Mouse (Mus musculus) hindbrain, embryonic 11.5 days (tissue): ENCODE data around the gene Fbxl14. TPM values are rescaled to one million over a fixed set of nuclear protein-coding genes. Genes with fewer than 3 reads are reported as not detected.
A peak's percentile ranks its signal among the peaks of the same experiment; 100 is the strongest.
"Not testable (repeated sequence)": the region's sequence is repeated elsewhere in the genome, so short reads cannot be mapped to it uniquely, and the experiment has no call there.

ENCODE experiments used
- ATAC-seq: fragments of 200-750 bp; cut with Nextera tagmentation; 2 replicates; pipeline ENCODE4 v1.8.0; 2017; ENCODE audit warnings: mild to moderate bottlenecking, moderate TSS enrichment, moderate library complexity; ENCODE audit not compliant: low FRiP score
- DNase-seq: peaks from one replicate; pipeline ENCODE4 v3.0.0-alpha.2; 2015; ENCODE audit warnings: low spot score
- H3K27ac ChIP-seq: fragments of 300-500 bp; sonication (generic); 2 replicates; pipeline ENCODE4 v1.5.1; 2014; ENCODE audit warnings: mild to moderate bottlenecking, low read depth, low read length
- H3K27me3 ChIP-seq: fragments of 300-500 bp; sonication (generic); 2 replicates; pipeline ENCODE4 v1.6.1; 2014; ENCODE audit warnings: mild to moderate bottlenecking, low read length, moderate library complexity, mixed read lengths; ENCODE audit not compliant: control insufficient read depth, insufficient read depth
- H3K36me3 ChIP-seq: fragments of 300-500 bp; sonication (generic); 2 replicates; pipeline ENCODE4 v1.6.1; 2014; ENCODE audit warnings: mild to moderate bottlenecking, low read length, moderate library complexity, mixed read lengths; ENCODE audit not compliant: control insufficient read depth, insufficient read depth
- H3K4me1 ChIP-seq: fragments of 300-500 bp; sonication (generic); replicated peaks from 2 replicates; pipeline ENCODE4 v1.6.1; 2014; ENCODE audit warnings: low read length, mixed read lengths; ENCODE audit not compliant: control insufficient read depth, insufficient read depth
- H3K4me2 ChIP-seq: fragments of 300-500 bp; sonication (generic); replicated peaks from 2 replicates; pipeline ENCODE4 v1.6.1; 2014; ENCODE audit warnings: mild to moderate bottlenecking, low read depth, low read length
- H3K4me3 ChIP-seq: fragments of 300-500 bp; sonication (generic); 2 replicates; pipeline ENCODE4 v1.5.1; 2014; ENCODE audit warnings: low read depth, low read length
- H3K9ac ChIP-seq: fragments of 300-500 bp; sonication (generic); 2 replicates; pipeline ENCODE4 v1.6.1; 2014; ENCODE audit warnings: low read depth, low read length
- H3K9me3 ChIP-seq: fragments of 300-500 bp; sonication (generic); 2 replicates; pipeline ENCODE4 v1.6.1; 2016; ENCODE audit warnings: low read length; ENCODE audit not compliant: control insufficient read depth
- WGBS: fragments of 180-500 bp; shearing (Covaris S2); extraction: QIAGEN DNeasy Blood & Tissue Kit; methylation state at CpG from one replicate; pipeline ENCODE4 v1.1.7; 2014; 5-methylcytosine and 5-hydroxymethylcytosine counted together
- polyA plus RNA-seq: library from polyadenylated mRNA; unstranded; fragments of >200 nt; fragmentation: Nextera tagmentation; extraction: Ambion mirVana; gene quantifications from 2 replicates; pipeline ENCODE4 v1.2.1, GENCODE M21; 2014

Gene Fbxl14
- polyA plus RNA-seq: 5.8 and 7.0 TPM in 2 replicates

DNA sequence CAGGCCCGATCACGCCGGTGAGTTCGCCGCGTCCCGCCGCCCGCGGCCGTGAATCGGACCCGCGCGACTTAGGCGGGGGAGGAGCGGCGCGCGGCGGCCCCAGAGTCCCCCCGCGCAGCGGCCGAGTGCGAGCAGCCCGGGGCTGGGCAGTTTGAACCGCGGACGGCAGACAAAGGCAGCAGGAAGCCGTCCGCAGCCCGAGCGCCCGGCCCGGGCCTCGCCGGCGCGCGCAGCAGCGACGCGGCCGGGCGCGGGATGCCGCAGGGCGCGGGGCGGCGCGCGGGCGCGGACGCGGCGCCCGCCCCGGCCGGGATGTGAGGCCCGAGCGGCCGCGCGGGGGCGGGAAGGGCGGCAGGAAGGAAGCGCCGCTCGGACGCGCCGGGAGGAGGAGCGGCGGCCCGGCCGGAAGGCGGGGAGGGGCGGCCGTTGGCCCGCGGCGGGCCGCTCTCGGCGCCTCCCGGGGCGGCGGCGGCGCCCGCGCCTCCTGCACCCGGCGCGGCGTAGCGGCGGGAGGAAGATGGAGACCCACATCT, at the start of gene Fbxl14:
Fbxl14 (plus strand) TSS at position 326 of the 533 bp plus-strand sequence.
- under 1% methylated on average over 50 of the region's 101 CpGs for WGBS
- Histone ChIP-seq H3K27me3 (no peaks in the 10 kb centered on the region), H3K36me3 (no peaks in the 10 kb centered on the region), H3K9ac (peak within 1 kb of the TSS; percentile 93), H3K4me3 (peak within 1 kb of the TSS; percentile 93), H3K4me2 (peak within 1 kb of the TSS; percentile 99), H3K4me1 (peaks cover 4% of the 10 kb centered on the region), H3K27ac (peak within 1 kb of the TSS; percentile 99), H3K9me3 (no peaks in the 10 kb centered on the region)
- DNase-seq: no peak
- ATAC-seq: peak; percentile 83

DNA sequence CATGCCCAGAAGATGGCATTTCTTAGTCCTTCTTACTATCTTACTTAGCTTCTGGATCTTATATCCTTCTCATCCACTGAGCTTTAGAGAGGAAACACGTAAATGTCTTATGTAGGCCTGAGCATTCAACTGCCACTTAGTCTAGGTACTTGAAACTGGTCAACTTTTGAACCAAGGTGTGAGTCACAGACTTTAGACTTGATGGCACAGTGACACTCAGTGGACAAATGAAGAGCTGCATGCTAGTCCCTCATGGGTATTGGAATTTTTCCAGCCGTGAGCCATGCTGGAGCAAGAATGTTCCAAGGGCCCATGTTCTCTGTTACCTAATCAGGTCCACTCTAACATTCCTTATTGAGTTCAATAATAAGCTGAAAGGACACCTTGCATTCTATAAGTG, 49.0 kb upstream of the Fbxl14 start:
- Histone ChIP-seq H3K27ac (no peak overlapping the region), H3K4me3 (no peak overlapping the region), H3K9me3 (no peaks in the 10 kb centered on the region), H3K36me3 (no peaks in the 10 kb centered on the region), H3K27me3 (no peaks in the 10 kb centered on the region), H3K9ac (no peak overlapping the region), H3K4me1 (no peaks in the 10 kb centered on the region), H3K4me2 (no peak overlapping the region)
- ATAC-seq: no peak
- peak; percentile 50 for DNase-seq
- WGBS: 46% methylated on average over 2 of the region's 2 CpGs

DNA sequence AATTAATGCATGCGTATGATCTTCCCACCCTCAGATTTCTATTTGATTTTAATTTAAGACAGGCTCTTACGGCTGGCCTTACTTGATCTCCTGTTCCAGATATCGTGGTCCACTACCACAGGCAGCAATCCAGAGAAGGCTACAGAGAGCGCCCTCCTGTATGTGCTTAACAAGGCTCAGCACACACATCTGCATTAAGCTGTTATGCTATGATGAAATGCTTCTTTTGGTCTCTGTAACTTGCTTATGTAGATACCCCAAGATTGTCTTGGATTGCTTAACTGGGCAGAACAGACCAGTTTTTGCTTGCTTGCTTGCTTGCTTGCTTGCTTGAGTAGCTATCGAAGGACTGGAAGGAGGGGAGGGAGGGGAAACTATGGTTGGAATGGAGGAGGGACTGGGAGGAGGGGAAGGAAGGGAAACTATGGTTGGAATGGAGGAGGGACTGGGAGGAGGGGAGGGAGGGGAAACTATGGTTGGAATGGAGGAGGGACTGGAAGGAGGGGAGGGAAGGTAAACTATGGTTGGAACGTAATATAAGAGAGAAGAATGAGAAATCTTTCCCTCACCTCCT, 47.6 kb upstream of the Fbxl14 start:
- H3K4me2 ChIP-seq: no peak overlapping the region
- H3K9me3 ChIP-seq: no peaks in the 10 kb centered on the region
- WGBS: 81% methylated on average over 6 of the region's 6 CpGs
- no peaks in the 10 kb centered on the region for H3K27me3 ChIP-seq
- no peak overlapping the region for H3K4me3 ChIP-seq
- H3K4me1 ChIP-seq: no peaks in the 10 kb centered on the region
- ATAC-seq: no peak
- H3K9ac ChIP-seq: no peak overlapping the region
- no peaks in the 10 kb centered on the region for H3K36me3 ChIP-seq
- no peak for DNase-seq
- H3K27ac ChIP-seq: no peak overlapping the region

DNA sequence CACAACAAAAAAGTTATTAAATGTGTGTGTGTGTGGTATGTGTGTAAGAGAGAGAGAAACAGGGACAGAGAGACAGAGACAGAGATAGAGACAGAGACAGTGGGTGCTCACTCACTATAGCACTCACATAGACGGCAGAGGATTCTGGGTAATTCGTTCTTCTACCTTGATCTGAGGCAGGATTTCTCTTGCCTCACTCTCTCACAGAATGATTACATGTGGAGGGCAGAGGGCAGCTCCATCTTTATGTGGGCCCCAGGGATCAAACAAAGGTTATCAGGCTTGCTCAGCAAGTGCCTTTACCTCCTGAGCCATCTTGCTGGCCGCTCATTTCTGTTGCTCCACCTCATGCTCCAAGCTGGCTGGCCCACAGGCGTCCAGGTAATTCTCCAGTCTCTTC, 45.1 kb upstream of the Fbxl14 start:
- ATAC-seq (no peak), DNase-seq (no peak)
- no peak overlapping the region for H3K27ac ChIP-seq
- no peaks in the 10 kb centered on the region for H3K36me3 ChIP-seq
- no peak overlapping the region for H3K4me2 ChIP-seq
- H3K27me3 ChIP-seq: no peaks in the 10 kb centered on the region
- 84% methylated on average over 4 of the region's 4 CpGs for WGBS
- H3K4me3 ChIP-seq: no peak overlapping the region
- H3K4me1 ChIP-seq: peaks cover 3% of the 10 kb centered on the region
- no peaks in the 10 kb centered on the region for H3K9me3 ChIP-seq
- H3K9ac ChIP-seq: no peak overlapping the region

DNA sequence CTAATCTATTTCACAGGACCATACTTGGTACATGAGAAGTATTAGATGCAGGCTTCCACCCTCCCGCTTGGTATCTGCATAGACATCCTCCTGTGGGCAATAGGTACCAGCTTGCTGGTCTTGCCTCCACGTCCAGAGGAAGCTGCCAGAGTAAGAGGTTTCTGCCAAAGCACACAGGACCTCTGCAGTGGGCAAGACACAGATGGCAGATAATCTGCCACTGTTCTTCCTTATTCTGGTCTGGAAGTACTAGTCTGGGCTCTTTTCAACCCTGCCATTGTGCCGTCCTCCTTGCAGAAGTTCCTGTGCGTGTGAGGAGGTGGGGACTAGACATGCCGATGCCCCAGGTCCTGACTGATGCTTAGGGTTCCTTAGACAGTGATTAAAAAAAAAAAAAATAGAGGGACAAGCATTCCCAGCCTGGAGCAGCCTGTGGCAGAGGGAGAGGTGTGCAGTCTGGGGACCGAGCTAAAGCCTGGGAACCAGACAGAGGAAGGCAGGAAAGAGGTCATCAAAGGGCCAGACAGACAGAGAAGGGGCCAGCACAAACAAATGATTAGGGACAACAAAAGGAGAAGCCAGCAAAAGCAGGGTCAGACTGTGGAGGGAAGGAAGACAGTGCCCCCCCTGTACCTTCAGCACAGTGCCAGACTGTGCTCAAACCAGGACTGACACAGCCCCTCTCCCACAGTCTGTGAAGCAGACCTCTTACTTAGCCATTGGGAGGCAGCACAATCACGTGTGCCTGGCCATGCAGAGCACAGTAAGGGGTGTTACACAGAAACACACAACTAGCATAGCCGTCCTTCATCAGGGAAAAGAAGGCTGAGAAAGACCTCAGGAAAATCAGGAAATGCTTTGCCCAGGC, 41.3 kb upstream of the Fbxl14 start:
- peak; percentile 84 for ATAC-seq
- Histone ChIP-seq H3K4me1 (peaks cover 3% of the 10 kb centered on the region), H3K27me3 (no peaks in the 10 kb centered on the region), H3K36me3 (no peaks in the 10 kb centered on the region), H3K4me3 (no peak overlapping the region), H3K9me3 (no peaks in the 10 kb centered on the region), H3K9ac (no peak overlapping the region), H3K27ac (peak overlapping the region; percentile 47), H3K4me2 (no peak overlapping the region)
- 42% methylated on average over 8 of the region's 8 CpGs for WGBS
- DNase-seq: no peak

DNA sequence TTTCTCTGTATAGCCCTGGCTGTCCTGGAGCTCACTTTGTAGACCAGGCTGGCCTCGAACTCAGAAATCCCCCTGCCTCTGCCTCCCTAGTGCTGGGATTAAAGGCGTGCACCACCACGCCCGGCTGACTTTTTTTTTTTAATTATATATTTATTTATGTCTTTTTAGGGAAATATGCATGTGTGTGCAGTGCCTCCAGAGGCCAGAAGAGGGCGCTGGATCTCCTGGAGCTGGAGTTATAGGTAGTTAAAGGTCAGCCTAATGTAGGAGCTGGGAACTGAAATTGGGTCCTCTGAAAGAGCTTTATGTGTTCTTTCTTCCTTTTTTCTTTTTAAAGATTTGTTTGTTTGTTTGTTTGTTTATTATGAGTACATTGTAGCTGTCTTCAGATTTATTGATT, 36.7 kb upstream of the Fbxl14 start:
- not testable (repeated sequence) for H3K4me1 ChIP-seq, H3K27me3 ChIP-seq, H3K27ac ChIP-seq, H3K36me3 ChIP-seq, H3K9me3 ChIP-seq, ATAC-seq, H3K4me3 ChIP-seq, H3K9ac ChIP-seq, H3K4me2 ChIP-seq
- 86% methylated on average over 5 of the region's 5 CpGs for WGBS
- DNase-seq: peak; percentile 19

DNA sequence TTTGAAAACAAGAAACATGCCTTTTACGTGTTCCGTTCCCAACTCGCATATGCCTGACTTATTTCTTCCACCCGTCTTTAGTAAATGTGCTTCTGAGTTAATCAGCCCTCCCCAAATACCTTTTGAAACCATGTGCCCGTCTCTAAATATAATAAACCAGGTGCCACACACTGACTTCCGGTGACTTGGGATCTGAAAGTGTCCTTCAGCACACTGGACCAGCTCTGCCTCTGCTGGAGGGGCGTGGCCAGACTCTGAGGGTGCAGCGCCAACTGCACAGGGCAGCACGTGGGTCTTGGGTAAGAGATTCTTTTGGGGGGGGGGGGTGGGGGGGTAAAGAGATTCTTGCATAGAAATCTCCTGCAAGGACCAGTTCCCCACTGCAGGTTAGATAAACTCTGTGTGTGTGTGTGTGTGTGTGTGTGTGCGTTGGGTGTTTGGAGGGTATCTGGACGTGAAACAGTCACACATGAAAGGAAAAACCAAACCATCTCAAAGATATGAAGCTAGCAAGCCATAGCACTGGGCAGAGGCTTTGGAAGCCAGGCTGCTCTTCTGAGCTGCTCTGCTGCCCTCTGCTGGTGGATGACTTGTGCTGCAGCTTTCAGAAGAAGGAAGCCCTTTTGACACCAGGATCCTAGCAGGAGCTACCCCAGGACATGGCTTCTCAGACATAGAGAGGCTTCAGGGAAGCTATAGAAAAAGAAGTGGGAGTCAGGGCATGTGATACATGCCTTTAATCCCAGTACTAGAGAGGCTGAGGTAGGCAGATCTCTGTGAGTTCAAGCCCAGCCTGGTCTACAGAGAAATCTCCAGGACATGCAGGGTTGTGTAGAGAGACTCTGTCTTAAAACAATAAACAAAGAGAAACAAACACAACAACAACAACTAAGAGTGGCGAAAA, 35.5 kb upstream of the Fbxl14 start:
- H3K4me3 ChIP-seq: no peak overlapping the region
- 50% methylated on average over 12 of the region's 12 CpGs for WGBS
- no peak overlapping the region for H3K27ac ChIP-seq
- ATAC-seq (peak; percentile 65), DNase-seq (peak; percentile 93)
- no peaks in the 10 kb centered on the region; the same call in 1 of the 2 replicates for H3K4me1 ChIP-seq
- H3K9me3 ChIP-seq: no peaks in the 10 kb centered on the region
- no peak overlapping the region for H3K4me2 ChIP-seq
- H3K27me3 ChIP-seq: no peaks in the 10 kb centered on the region
- no peak overlapping the region for H3K9ac ChIP-seq
- no peaks in the 10 kb centered on the region for H3K36me3 ChIP-seq
